In genomic region chr12:76263876-76264275, GRCm38 (mm10) we compare ENCODE assay signal across 19 mouse cellular contexts. TPM values are rescaled to one million over a fixed set of nuclear protein-coding genes. Genes with fewer than 3 reads are reported as not detected.
DNase-seq lines count a peak whose midpoint lies in the region; ATAC-seq and TF ChIP-seq lines count a peak whose summit lies in the region.
"Had no signal": no experiment of that assay in that cellular context is flagged by ENCODE, and none has a peak within 500 bp of the region (broad histone marks: within the 10 kb centered on the region; RNA-seq: fewer than 3 reads in every experiment).

No protein-coding gene starts in this region.

- DNase-seq in heart, adult 18-20 months, result no peak
- peak; percentile 77 for DNase-seq in kidney, adult 9 months
- DNase-seq in kidney, postnatal 4 days, result no peak
- DNase-seq in 3T3-L1 (ENCODE audit: low read depth, low spot score), result peak; percentile 53
- no peak for DNase-seq in lung, postnatal 4 days
- DNase-seq: right cerebral cortex, postnatal 25 days; thymus, adult 2 months had no signal

- no peak overlapping the region for H3K4me3 ChIP-seq in heart, embryonic 13.5 days
- no peak overlapping the region for H3K4me3 ChIP-seq in embryonic fibroblast, embryonic 13.5 days (ENCODE audit: insufficient read depth, low read length)
- H3K4me3 ChIP-seq: embryonic facial prominence, embryonic 13.5 days; midbrain, embryonic 10.5 days had no signal

- no peaks in the 10 kb centered on the region for H3K9me3 ChIP-seq in heart, embryonic 13.5 days
- H3K9me3 ChIP-seq: embryonic facial prominence, embryonic 13.5 days; midbrain, embryonic 10.5 days had no signal

- no peaks in the 10 kb centered on the region for H3K27me3 ChIP-seq in heart, embryonic 13.5 days (replicated peaks)
- H3K27me3 ChIP-seq: embryonic facial prominence, embryonic 13.5 days had no signal

- no peak overlapping the region for H3K4me2 ChIP-seq in heart, embryonic 13.5 days
- H3K4me2 ChIP-seq: embryonic facial prominence, embryonic 13.5 days had no signal

- H3K27ac ChIP-seq in heart, embryonic 13.5 days (replicated peaks), result no peak overlapping the region
- H3K27ac ChIP-seq in embryonic fibroblast, embryonic 13.5 days (ENCODE audit: insufficient read depth, low read length), result peak overlapping the region; percentile 59
- H3K27ac ChIP-seq: embryonic facial prominence, embryonic 13.5 days; midbrain, embryonic 10.5 days had no signal

- H3K4me1 ChIP-seq in heart, embryonic 13.5 days, result peaks cover 14% of the 10 kb centered on the region
- peaks cover 2% of the 10 kb centered on the region; the same call in 1 of the 2 replicates for H3K4me1 ChIP-seq in embryonic fibroblast, embryonic 13.5 days (ENCODE audit: control insufficient read depth, insufficient read depth, low read length)
- H3K4me1 ChIP-seq: embryonic facial prominence, embryonic 13.5 days had no signal

- peaks cover 7% of the 10 kb centered on the region for H3K36me3 ChIP-seq in heart, embryonic 13.5 days

- no peak for TF ChIP-seq CTCF in embryonic fibroblast, embryonic 13.5 days (IDR thresholded peaks at IDR 0.05; ENCODE audit: borderline replicate concordance, insufficient read depth, low read length)

- ATAC-seq in heart, embryonic 13.5 days (ENCODE audit: extremely low read depth, insufficient number of reproducible peaks, low FRiP score, low TSS enrichment), result no peak
- ATAC-seq: activated CD4-positive, CD25-positive, alpha-beta regulatory T cell, adult 4 months; CD4-positive, CD25-positive, alpha-beta regulatory T cell, adult 4 months; intestine, embryonic 16.5 days had no signal

- H3K9ac ChIP-seq in heart, embryonic 13.5 days, result 0 out of 2 replicates have a peak overlapping the region, but pooled peaks have one; percentile 15
- H3K9ac ChIP-seq: embryonic facial prominence, embryonic 13.5 days had no signal

- WGBS in heart, embryonic 13.5 days, result 90% methylated on average over 1 of the region's 1 CpGs

- TF ChIP-seq POLR2A in embryonic fibroblast, embryonic 13.5 days (IDR thresholded peaks at IDR 0.05; ENCODE audit: low read depth, low read length), result no peak

RNA-seq across cellular contexts. Expression of gene Mthfd1, which starts 8.8 kb away (rescaled TPM):
- 40.1 and 41.0 TPM in 2 replicates for polyA plus RNA-seq in heart, embryonic 13.5 days (2015; fragmentation: Nextera tagmentation; extraction: Ambion mirVana)
- 10 to 100 TPM; 25.6 to 27.9 TPM for total RNA-seq in heart, adult 18-20 months (2021)
- 30.9 and 38.6 TPM in 2 replicates for polyA plus RNA-seq in embryonic fibroblast, embryonic 13.5 days (2011; ENCODE audit: insufficient read length, low read depth, missing spikeins)

RNA-seq across cellular contexts. Expression of gene Tex21, which starts 17.3 kb away (rescaled TPM):
- polyA plus RNA-seq in heart, embryonic 13.5 days (2015; fragmentation: Nextera tagmentation; extraction: Ambion mirVana), result 0.22 and 0.35 TPM in 2 replicates
- total RNA-seq in heart, adult 18-20 months (2021), result not detected
- not detected in 2 replicates for polyA plus RNA-seq in embryonic fibroblast, embryonic 13.5 days (2011; ENCODE audit: insufficient read length, low read depth, missing spikeins)
- total RNA-seq: adrenal gland, postnatal 4 days; heart, postnatal 10 days; layer of hippocampus, postnatal 25 days had no signal
- polyA plus RNA-seq: activated CD4-positive, CD25-positive, alpha-beta regulatory T cell, adult 4 months; CD4-positive, CD25-positive, alpha-beta regulatory T cell, adult 4 months; embryonic facial prominence, embryonic 13.5 days; frontal cortex, adult 2 months; limb, embryonic 11.5 days; midbrain, embryonic 10.5 days; thymus, adult 2 months had no signal

Comparison
In these comparisons a context has a peak if more than half of its experiments do, and no peak if none do; other contexts are left out.
1. DNase-seq: peak in kidney, adult 9 months (single experiment) and 3T3-L1 (single experiment); none in heart, adult 18-20 months (0 of 2), kidney, postnatal 4 days (0 of 2) and lung, postnatal 4 days (0 of 2).